Mouse (Mus musculus) thymus, postnatal 14 days (tissue): Measurements from ENCODE around the gene Acad11.

Experiments
- DNase-seq: peaks from one replicate; pipeline ENCODE4 v3.0.0; 2021

Acad11 gene

DNA sequence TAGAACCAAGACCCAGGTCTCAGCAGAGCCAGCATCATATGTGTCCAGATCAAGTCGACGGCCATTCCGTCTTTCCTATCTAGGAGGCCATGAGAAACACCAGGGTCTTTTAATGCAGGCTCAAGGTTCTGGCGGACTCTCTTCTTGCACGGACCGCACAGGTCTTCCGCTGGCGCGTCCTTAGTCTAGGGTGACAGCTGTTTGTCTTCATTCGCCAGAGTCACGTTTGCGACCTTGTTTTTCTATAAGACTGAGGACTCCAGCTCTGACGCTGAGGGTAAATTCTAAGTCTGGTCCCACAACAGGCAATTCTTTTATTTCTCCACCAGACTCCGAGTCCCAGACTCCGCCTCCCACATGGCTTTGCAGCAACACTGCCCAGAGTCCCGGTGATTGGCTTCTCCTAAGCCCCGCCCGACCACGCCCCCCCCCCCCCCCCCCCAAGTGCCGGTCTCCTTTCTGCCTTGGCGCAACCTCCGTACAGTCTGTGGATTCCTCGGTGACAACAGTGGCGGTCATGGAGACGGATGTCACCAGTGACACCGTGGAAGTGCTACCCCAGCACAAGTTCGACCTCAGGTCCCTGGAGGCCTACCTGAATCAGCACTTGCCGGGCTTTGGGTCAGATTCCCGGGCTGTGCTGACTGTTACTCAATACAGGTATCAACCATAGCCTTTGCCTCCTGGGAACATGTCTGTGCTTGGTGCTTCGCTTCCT lies at the start of gene Acad11:
Gene Acad11, plus strand, starts transcription at position 134 of the 718 bp plus-strand sequence.
- peak; percentile 82 for DNase-seq

DNA sequence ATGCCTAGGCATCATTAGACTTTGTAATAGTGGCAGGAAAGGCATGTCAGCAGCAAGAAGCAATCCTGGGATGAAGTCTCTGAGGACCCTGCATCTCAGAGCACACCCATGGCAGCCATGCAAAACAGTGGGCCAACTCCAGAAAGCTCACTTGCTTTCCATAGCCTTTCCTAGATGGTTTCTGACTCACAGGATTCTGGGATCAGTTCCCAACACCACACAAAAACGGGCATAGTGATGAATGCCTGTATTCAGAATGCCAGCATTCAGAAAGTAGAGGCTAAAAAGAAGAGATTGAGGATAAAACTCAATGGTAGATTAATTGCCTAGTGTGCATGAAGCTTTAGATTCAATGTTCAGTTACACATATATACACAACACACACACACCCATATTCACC lies 48.7 kb upstream of the Acad11 start:
- no peak for DNase-seq

DNA sequence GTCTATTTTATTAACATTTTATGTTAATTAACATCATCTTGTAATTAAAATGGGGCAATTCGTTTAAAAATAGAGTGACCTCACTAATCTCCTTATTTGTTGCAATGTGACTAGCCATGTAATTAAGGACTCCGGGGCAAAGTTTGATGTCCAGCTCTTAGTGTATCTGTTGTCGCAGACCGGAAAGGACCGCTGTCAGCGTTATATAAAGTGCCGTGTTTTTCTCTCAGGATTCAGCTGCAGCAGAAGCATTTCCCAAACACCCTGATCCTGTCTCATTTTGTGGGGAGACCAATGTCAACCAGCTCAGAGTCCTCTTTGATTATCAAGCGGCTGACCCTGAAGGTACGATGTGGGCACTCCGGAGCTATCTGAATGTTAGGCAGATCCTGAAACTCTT lies 42.2 kb upstream of the Acad11 start:
- no peak for DNase-seq

DNA sequence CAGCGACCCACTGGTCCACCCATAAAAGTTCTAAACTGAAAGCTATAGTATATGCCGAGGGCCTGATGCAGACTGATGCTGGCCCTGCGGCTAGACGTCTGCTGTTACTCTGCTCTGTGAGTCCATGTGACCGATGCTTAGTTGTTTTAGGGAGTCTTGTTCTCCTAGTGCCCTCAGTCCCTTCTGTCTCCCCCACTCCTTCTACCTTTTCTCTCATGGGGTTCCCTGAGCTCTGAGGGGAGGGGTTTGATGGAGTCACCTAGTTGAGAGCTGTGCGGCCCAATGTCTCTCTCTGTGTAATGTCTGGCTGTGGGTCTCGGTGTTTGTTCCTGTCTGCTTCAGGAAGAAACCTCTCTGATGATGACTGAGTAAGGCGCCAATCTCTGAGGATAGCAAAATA lies 36.0 kb upstream of the Acad11 start:
- no peak for DNase-seq

DNA sequence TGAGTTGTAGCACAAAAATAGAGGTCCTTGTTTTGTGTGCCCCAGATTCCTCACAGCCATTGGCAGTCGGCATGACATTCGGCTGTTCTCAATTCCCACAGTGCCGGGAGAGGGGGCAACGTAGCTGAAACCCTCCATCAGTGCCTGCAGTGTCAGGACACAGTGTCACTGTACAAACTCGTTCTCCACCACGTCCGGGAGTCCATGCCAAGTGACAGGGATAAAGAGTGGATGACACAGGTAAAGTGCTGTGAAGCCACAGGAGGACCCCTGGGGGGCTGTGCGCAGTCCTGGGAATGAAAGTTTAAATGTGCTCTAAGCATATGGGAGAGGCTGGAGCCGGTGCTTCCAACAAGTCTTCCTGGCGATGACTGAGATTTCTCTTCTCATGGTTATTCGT lies 33.3 kb upstream of the Acad11 start:
- DNase-seq, result no peak

DNA sequence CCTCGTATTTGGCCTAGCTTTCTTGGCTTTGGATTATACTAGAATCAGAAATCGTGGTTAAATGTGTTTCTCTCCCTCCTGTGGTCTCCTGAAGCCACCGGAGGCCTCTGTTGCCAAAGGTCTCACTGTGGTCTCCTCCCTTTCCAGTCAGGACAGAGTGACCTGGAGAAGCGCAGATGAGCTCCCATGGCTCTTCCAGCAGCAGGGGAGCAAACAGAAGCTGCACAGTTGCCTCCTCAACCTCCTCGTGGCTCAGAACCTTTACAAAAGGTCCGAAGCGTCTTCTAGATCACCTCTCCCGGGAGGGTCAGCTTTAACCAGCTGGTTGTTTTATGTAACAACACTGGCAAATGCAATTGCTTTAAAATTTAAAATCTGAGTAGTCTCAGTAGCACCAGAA lies 28.9 kb upstream of the Acad11 start:
- DNase-seq, result no peak

DNA sequence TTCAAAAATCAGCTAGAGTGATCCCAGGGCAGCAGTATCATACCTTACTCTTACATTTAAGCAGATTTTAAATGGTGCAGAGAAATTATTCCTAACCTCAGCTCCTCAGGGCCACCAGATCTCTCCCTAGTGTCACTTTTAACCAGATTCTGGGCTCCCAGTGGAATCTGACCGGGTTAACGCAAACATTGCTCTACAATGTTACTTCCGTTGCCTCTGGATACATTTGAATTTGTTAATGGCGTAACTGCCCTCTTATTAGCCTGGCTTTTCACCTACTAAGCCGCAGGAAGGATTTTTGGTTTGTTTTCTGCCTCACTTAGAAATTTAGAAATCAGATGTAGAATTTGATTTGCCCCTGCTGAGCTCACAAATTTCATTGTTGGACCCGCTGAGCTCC lies 28.5 kb upstream of the Acad11 start:
- no peak for DNase-seq

DNA sequence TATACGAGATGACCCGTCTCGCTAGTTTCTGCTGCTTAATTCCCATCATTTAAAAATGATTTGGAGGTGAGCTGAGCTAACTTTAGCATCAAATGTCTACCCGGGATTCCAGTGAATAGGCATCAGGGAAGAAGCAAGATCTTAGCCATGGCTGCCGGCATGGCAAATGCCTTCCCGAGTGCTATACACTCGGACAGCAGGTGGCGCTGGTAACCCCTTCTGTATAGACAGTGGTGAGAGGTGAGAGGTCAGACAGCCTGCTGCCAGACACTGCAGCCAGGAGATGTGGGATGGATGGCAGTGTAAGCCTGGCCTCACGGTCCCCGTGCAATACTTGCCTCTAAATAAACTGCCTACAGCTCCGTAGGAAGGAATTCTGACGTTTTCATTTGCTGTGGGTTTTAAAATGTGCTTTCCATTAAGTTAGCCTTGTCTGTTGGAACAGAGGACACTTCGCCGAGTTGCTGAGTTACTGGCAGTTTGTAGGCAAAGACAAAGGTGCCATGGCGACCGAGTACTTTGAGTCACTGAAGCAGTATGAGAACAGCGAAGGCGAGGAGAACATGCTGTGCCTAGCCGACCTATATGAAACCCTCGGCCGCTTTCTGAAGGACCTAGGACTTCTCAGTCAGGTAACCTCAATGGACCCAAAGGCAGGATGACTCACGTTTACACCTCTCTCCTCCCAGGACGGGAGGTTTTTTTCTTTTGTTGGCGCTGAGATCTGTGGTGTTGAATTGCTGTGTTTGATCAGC lies 27.7 kb upstream of the Acad11 start:
- peak; percentile 78 for DNase-seq

DNA sequence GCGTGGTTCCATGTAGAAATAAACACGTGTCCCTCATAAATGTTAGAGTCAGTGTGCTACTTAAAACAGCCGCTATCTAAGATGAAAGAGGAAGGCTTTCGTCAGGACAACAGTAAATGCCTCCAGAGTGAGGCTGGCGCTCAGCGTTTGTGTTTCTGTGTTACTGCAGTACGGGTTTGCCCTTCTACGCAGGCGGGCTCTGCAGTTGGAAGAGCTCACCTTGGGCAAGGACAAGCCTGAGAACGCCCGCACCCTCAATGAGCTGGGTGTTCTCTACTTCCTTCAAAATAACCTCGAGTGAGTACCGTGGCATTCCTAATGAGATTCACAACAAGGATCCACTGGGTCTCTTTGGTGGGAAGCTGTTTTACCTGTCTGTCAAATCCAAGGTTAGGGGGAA lies 24.9 kb upstream of the Acad11 start:
- no peak for DNase-seq

DNA sequence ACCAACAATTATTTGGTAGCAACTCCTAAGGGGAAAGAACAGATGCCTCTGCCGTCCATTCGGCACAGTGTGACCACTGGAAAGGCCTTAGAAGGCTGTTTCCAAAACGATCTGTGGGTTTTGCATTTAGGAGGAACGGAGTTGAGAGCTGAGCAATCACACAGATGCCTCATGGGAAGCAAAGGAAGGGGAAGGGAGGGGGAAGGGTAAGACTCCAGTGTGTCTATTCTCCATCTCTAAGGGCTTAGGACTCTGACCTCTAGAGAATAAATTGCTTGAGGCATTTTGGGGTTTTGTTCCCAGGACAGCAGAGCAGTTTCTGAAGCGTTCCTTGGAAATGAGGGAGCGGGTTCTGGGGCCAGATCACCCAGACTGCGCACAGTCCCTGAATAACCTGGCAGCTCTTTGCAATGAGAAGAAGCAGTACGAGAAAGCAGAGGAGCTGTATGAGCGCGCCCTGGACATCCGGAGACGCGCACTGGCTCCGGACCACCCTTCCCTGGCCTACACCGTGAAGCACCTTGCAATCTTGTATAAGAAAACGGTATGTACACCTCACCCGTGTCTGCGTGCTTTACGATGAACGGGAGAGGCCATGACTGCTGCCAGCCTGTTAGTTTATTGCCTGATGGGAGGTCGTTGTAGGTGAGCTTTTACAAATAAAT lies 24.0 kb upstream of the Acad11 start:
- DNase-seq, result no peak

DNA sequence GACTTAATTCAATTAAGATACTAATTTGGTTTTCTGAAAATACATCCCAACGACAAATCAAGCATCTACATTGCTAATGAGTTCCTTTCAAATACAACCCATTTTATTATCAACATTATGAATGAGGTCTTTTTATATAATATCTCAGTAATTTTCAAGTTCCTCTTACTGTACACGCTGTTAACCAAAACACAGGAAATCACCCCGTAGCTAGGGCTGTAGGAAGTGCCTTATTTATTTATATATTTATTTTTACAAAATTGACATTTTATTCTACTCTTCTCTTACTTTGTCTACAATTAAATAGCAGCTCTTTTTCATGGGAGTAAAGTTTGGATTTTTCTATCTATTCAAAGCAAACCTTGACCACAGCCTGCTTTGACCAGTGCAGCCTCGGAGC lies 23.4 kb upstream of the Acad11 start:
- no peak for DNase-seq

DNA sequence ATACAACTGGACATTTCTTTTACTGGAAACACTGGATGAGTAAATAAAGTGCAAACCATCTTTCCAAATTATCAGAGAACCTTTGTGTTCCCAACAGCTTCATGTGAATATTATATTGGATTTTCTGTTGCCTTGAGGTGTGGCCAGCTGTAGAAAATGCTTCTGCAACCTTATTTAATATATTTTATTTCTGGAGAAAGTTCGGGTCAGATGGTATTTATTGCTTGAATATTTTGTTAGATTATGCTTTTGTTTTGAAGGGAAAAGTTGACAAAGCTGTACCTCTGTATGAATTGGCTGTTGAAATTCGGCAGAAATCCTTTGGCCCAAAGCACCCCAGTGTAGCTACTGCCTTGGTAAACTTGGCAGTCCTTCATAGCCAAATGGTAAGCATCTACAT lies 22.8 kb upstream of the Acad11 start, which contains the start of gene Gm28305:
Gene Gm28305, plus strand, starts transcription at position 301 of the 400 bp plus-strand sequence.
- no peak for DNase-seq

DNA sequence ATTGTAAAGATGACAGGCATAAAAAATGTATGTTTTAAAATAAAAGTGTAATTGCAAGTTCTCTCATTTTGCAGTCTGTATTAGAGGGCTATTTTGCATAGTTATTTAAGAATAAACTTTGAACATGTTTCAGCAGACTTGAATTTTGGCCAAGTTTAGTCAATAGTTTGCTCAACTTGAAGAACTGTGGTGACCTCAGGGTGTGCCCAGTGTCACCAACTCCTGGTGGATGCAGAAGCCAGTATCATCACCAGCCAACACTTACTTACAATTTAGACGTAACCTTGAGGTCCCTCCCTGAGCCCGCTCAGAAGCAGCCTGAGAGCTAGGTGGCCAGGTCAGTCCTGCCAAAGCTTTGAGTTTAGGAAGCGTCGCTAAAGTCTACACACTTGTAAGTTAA lies 19.5 kb upstream of the Acad11 start:
- no peak for DNase-seq

DNA sequence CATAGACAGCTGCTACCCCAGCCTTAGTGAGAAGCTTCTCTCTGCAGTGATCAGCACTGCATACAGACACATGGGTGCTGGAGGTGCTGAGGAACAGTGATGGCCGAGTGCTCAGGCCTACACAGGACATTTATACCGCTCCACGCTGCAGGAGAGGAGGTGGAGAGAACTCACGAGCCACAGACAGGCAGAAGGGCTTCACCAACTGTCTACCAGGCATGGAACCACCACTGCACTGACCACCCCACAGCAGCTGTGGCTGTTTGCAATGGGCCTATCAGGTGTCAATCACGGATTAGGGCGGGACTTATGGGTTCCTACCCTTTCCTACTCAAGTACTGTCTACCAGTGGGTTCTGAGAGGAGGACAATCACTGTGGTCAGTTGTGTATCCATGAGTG lies 12.1 kb upstream of the Acad11 start:
- DNase-seq, result no peak

DNA sequence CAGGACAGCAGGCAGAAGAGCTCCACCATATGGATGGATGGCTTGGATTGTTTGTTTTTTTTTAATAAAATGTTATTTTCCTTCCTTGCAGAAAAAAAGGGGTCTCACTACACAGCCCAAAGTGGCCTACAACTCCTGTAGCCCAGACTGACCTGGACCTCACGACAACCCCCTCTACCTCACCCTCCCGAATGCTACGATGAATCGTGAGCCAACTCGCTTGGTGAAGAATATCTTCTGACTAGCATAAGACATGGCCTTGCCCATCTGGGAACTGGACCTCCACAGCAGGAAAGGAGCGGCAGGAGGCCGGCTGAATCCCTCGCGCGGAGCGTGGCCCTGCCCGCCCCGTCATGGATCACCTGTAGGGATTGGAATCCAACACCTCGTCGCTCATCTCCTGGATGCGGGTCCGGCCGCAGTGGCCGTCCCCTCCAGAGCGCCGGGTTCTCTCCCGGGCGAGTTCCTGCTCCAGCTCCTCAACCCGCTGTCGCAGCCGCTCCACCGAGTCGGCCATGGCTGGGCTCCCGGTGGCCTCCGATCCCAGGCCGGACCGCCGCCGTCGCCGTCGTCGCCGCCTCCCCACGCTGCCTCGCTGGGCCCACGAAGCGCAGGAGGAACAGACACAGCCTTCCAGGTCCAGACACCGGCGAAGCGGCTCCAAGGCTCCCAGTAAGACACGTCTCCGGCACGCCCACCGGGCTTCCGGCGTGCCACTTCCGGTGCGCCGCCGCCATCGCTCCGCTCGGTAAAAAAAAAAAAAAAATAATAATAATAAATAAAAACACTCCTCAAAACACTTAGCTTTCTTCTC lies 540 bp upstream of the Acad11 start, which contains the start of gene Uba5:
Gene Uba5, minus strand, starts transcription at position 705 of the 814 bp plus-strand sequence.
- DNase-seq, result peak; percentile 80

DNA sequence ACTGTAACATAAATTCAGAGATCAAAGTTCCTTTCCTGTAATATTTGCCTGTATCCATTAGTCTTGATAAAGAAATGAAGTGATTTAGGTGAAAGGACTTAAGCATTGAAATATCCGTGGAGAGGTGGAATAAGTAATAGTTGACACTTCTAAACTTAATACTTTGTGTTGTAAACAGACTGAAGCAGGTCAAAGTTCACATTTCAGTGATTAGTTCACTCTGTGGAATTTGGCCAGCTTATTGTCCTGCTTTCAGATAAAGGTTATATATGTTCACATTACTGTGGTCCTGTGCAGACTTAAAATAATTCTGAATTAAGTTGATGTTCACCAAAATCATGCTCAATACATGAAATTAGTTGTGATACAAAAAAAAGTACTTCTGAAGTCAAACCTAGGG lies 1.4 kb downstream of the Acad11 start:
- DNase-seq, result no peak

DNA sequence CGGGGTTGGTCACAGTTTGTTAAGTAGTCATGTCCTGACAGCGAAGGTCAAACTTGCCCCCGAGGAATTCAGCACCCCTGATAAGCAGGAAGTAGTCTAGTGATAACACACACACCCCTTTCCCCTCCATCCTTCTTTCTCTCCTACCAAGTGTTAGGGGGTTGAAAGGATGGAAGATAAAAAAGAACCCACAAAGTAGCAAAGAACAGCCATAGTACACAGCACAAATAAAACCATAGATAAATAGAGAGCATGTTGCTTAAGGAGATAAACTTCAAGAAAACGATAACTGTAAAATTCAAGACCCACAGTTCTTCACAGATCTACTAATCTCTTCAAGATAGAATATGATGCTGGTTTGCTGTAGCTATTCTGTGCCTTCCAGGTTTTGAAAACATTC lies 7.1 kb downstream of the Acad11 start:
- DNase-seq, result no peak

DNA sequence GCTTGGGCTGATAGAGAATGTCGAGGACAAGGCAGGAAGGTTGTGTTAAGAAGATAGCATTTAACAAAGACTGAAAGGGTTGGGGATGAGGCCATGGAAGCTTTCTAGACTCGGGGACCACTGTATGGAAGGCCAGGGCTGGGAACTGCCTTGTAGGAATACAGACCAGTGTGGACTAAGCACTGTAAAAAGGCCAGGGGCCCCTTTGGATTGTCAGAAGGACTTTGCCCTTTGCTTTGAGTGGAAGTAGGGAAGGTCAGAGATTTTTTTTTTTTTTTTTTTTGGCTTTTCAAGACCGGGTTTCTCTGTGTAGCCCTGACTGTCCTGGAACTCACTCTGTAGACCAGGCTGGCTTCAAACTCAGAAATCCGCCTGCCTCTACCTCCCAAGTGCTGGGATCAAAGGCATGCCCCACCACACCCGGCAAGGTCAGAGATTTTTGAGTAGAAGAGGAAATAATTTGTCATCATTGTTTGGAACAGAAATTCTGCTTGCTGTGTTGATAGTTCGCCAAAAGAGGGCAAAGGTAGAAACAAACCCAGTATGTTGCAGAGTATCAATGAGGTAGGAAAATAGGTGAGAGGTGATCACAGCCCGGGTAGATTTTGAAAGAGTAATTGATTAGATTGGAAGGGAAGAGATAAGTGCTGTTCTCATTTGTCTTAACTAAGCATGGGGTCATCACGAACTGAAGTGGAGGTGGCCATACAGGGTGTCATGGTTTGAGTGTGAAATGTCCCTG lies 7.9 kb downstream of the Acad11 start:
- no peak for DNase-seq

DNA sequence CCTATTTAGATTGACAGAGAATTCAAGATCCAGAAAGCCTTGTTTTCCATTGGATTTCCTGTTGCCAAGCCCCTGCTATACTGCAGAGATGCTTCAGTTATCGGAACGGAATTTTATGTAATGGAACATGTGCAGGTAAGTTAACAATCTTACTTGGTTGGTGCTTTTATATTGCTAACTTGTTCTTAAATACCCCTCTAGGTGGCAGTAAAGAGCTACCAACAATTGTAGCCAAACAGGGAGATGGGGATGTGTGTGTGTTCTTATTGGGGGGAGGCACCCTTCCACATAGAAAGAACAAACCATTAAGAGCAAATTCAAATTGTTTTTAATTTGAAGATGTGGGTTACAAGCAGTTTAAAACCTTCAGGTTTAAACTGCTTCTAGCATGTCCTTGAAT lies 12.6 kb downstream of the Acad11 start:
- no peak for DNase-seq

DNA sequence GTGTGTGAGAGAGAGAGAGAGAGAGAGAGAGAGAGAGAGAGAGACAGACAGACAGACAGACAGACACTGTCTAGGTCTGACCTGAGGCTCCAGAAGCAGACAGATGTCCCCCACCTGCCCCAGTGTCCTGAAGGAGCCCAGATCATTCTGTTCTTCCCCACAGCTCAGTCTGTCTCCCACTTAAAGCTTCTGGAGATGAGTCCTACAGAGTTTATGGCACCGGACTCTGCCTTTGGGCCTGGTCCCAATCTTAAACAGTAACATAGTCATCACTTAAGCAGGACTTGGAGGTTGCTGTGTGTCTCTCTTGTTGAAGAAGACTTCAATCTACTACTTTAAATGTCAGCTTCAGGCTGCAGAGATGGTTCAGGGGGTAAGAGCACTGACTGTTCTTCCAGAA lies 15.6 kb downstream of the Acad11 start:
- no peak for DNase-seq

DNA sequence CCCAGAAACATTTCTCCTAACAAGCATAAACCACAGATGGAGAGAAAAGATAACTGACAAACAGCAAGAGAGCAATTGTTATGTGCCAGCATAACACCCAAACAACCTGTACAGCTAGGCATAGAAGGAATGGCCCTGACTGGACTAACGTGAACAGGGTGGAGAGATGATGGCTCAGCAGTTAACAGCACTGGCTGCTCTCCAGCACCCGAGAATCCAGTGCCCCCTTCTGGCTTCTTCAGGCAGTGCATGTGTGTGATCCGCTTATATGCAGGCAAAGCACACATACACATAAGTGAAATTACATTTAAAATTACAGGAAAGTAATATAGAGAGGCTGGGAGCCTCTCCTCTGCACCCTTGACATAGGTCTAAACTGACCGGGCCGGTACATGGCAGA lies 16.2 kb downstream of the Acad11 start:
- DNase-seq, result peak; percentile 66

DNA sequence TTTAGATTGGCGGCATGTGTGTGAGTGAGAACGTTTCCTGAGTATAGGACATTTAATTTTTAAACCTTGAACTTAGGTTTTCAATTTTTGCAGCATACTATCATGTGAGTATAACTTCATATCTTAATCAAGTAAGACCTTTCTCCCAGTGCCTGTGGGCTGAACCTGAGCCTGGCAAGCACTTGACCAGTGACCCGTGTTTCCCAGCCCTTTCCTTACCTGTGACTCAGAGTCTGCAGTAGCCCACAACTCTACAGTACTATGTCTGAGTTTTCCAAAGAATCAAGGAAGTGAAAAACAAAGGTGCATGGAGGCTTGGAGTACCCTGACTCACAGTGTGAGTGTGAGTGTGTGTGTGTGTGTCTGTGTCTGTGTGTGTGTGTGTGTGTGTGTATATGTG lies 16.9 kb downstream of the Acad11 start:
- no peak for DNase-seq
